Mouse (Mus musculus): ENCODE measurements around the gene AI467606. TPM values are rescaled to one million over a fixed set of nuclear protein-coding genes. Genes with fewer than 3 reads are reported as not detected.

The AI467606 gene
- polyA plus RNA-seq, 1 experiment from 2014 or later, result 4.4 TPM

- Histone ChIP-seq H3K27me3 (replicated peaks) (no peaks in the 10 kb centered on the region), H3K4me1 (replicated peaks) (no peaks in the 10 kb centered on the region), H3K4me3 (replicated peaks) (no peak overlapping the region), H3K9ac (no peak overlapping the region), H3K9me3 (no peaks in the 10 kb centered on the region), H3K27ac (no peak overlapping the region), H3K36me3 (no peaks in the 10 kb centered on the region), H3K4me2 (replicated peaks) (no peak overlapping the region)
- no peak for ATAC-seq
- WGBS, result 83% methylated on average over 22 of the region's 22 CpGs
Measured at GRCm38 (mm10) chr7:127136181-127137071, 45.3 kb downstream of the AI467606 start.

GRCm38 (mm10) chr7:127137262-127138017, 46.3 kb downstream of the AI467606 start, which contains the start of gene Spn:
TSS of gene Spn (minus strand) at chr7:127137823.
- Histone ChIP-seq H3K9me3 (no peaks in the 10 kb centered on the region), H3K4me1 (replicated peaks) (no peaks in the 10 kb centered on the region), H3K36me3 (no peaks in the 10 kb centered on the region), H3K27me3 (replicated peaks) (no peaks in the 10 kb centered on the region), H3K9ac (no peak within 1 kb of the TSS), H3K27ac (no peak within 1 kb of the TSS), H3K4me2 (replicated peaks) (no peak within 1 kb of the TSS), H3K4me3 (replicated peaks) (no peak within 1 kb of the TSS)
- no peak; the same call in 1 of the 2 replicates for ATAC-seq
- 69% methylated on average over 9 of the region's 9 CpGs for WGBS

DNA sequence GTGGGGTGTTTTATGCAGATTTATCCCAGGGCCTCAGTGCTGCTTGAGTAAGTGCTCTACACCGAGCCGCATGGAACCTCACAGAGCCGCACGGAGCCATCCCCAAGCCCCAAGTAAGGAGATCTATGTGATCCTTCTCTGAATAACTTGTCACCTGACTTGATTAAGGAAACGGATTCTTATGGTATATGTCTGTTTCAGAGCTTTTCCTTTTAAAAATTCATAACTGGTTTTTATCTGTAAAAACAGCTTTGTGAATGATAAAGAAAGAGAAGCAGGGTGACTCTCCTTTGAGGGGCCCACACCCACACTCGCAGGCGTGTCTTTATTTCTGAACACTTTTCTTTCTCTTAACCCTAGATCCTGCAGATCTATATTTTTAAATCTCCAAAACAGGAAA, 47.9 kb downstream of the AI467606 start:
- Histone ChIP-seq H3K27ac (no peak overlapping the region), H3K9ac (no peak overlapping the region), H3K4me1 (replicated peaks) (no peaks in the 10 kb centered on the region), H3K27me3 (replicated peaks) (no peaks in the 10 kb centered on the region), H3K4me3 (replicated peaks) (no peak overlapping the region), H3K36me3 (no peaks in the 10 kb centered on the region), H3K9me3 (no peaks in the 10 kb centered on the region), H3K4me2 (replicated peaks) (no peak overlapping the region)
- no peak for ATAC-seq
- WGBS, result 89% methylated on average over 7 of the region's 7 CpGs

DNA sequence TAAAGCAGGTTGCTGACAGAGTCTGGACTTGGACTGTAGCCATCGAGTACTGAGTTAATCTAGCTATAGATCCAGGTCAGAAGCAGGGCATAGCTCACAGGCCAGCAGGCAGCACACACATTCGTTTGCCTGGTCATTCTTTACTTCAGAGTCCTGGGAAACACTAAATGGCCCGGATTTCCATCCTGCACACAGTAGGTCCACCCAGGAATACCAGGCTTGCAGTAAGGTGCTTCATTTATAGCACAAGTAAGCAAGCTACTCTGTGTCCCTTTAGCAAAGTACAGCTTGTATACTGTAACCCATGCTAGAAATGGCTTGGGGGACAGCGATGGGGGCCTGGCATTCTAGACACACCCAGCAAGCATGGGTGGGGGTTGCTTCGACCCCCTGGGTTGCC, 48.4 kb downstream of the AI467606 start:
- Histone ChIP-seq H3K27ac (no peak overlapping the region), H3K4me3 (replicated peaks) (no peak overlapping the region), H3K36me3 (no peaks in the 10 kb centered on the region), H3K27me3 (replicated peaks) (no peaks in the 10 kb centered on the region), H3K9me3 (no peaks in the 10 kb centered on the region), H3K4me2 (replicated peaks) (no peak overlapping the region), H3K4me1 (replicated peaks) (no peaks in the 10 kb centered on the region), H3K9ac (no peak overlapping the region)
- no peak for ATAC-seq
- 60% methylated on average over 5 of the region's 5 CpGs for WGBS

GRCm38 (mm10) chr7:127140623-127141404, 49.7 kb downstream of the AI467606 start:
- no peaks in the 10 kb centered on the region for H3K9me3 ChIP-seq
- 60% methylated on average over 7 of the region's 7 CpGs for WGBS
- H3K4me3 ChIP-seq (replicated peaks), result no peak overlapping the region
- no peaks in the 10 kb centered on the region for H3K27me3 ChIP-seq (replicated peaks)
- no peak overlapping the region for H3K27ac ChIP-seq
- H3K9ac ChIP-seq, result no peak overlapping the region
- no peak for ATAC-seq
- H3K36me3 ChIP-seq, result no peaks in the 10 kb centered on the region
- no peaks in the 10 kb centered on the region for H3K4me1 ChIP-seq (replicated peaks)
- H3K4me2 ChIP-seq (replicated peaks), result no peak overlapping the region

DNA sequence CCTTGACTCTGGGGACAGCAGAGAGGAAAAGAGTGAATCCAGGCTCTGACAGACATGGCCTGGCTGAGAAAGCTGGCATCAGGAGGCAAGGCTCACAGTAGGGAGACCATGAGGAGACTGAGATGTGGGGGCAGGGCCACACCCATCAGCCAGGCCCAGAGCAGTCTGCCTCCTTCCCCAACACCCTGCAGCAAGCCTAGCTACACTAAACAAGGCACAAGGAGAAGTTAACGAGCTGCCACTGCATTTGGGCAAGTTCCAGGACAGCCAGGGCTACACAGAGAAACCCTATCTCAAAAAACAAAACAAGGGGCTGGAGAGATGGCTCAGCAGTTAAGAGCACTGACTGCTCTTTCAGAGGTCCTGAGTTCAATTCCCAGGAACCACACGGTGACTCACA, 51.1 kb downstream of the AI467606 start:
- WGBS, result 69% methylated on average over 2 of the region's 2 CpGs
- no peaks in the 10 kb centered on the region for H3K9me3 ChIP-seq
- no peak overlapping the region for H3K4me3 ChIP-seq (replicated peaks)
- no peaks in the 10 kb centered on the region for H3K4me1 ChIP-seq (replicated peaks)
- H3K4me2 ChIP-seq (replicated peaks), result no peak overlapping the region
- no peak overlapping the region for H3K9ac ChIP-seq
- H3K27me3 ChIP-seq (replicated peaks), result no peaks in the 10 kb centered on the region
- H3K36me3 ChIP-seq, result no peaks in the 10 kb centered on the region
- H3K27ac ChIP-seq, result no peak overlapping the region
- ATAC-seq, result no peak

DNA sequence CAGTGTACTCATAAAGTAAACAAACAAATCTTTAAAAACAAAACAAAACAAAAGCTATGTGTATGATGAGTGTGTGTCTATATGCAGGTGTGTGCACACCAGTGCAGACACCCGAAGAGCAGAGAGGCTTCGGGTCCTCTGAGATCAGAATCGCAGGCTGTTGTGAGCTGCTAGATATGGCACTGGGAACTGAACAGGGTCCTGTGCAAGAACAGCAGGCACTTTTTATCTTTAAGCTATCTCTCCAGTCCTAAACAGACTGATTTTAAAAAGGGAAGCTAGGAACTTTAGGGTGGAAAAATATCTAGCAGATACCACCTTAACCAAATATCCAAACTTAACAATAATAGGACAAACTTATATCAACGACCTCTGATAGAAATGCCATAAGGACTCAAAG, 51.5 kb downstream of the AI467606 start:
- Histone ChIP-seq H3K4me1 (replicated peaks) (no peaks in the 10 kb centered on the region), H3K9me3 (no peaks in the 10 kb centered on the region), H3K27me3 (replicated peaks) (no peaks in the 10 kb centered on the region), H3K27ac (no peak overlapping the region), H3K4me3 (replicated peaks) (no peak overlapping the region), H3K9ac (no peak overlapping the region), H3K36me3 (no peaks in the 10 kb centered on the region), H3K4me2 (replicated peaks) (no peak overlapping the region)
- ATAC-seq, result no peak
- 87% methylated on average over 4 of the region's 4 CpGs for WGBS

Other genes with a start within 250 kb of the AI467606 start
- 0.75 and 1.0 TPM in 2 replicates for gene Doc2a, start 243.9 kb upstream of the AI467606 start, polyA plus RNA-seq (2015; fragmentation: Nextera tagmentation; extraction: Ambion mirVana)
- gene Hirip3, start 229.4 kb upstream of the AI467606 start, polyA plus RNA-seq (2015; fragmentation: Nextera tagmentation; extraction: Ambion mirVana), result 23.2 and 25.1 TPM in 2 replicates
- 59.1 and 65.9 TPM in 2 replicates for gene Ino80e, start 229.0 kb upstream of the AI467606 start, polyA plus RNA-seq (2015; fragmentation: Nextera tagmentation; extraction: Ambion mirVana)
- 30.8 and 31.9 TPM in 2 replicates for gene Taok2, start 206.7 kb upstream of the AI467606 start, polyA plus RNA-seq (2015; fragmentation: Nextera tagmentation; extraction: Ambion mirVana)
- gene Tmem219, start 168.4 kb upstream of the AI467606 start, polyA plus RNA-seq (2015; fragmentation: Nextera tagmentation; extraction: Ambion mirVana), result 27.8 and 33.3 TPM in 2 replicates
- gene Kctd13, start 162.5 kb upstream of the AI467606 start, polyA plus RNA-seq (2015; fragmentation: Nextera tagmentation; extraction: Ambion mirVana), result 13.6 and 13.9 TPM in 2 replicates
- 0.32 and 0.46 TPM in 2 replicates for gene Asphd1, start 141.8 kb upstream of the AI467606 start, polyA plus RNA-seq (2015; fragmentation: Nextera tagmentation; extraction: Ambion mirVana)
- gene Sez6l2, start 140.8 kb upstream of the AI467606 start, polyA plus RNA-seq (2015; fragmentation: Nextera tagmentation; extraction: Ambion mirVana), result 2.4 and 2.9 TPM in 2 replicates
- gene Cdipt, start 115.4 kb upstream of the AI467606 start, polyA plus RNA-seq (2015; fragmentation: Nextera tagmentation; extraction: Ambion mirVana), result 123 and 136 TPM in 2 replicates
- gene Cdiptos, start 115.3 kb upstream of the AI467606 start, polyA plus RNA-seq (2015; fragmentation: Nextera tagmentation; extraction: Ambion mirVana), result 0.98 and 2.3 TPM in 2 replicates
- 58.3 and 59.2 TPM in 2 replicates for gene Mvp, start 76.7 kb upstream of the AI467606 start, polyA plus RNA-seq (2015; fragmentation: Nextera tagmentation; extraction: Ambion mirVana)
- gene Pagr1b, start 74.9 kb upstream of the AI467606 start, polyA plus RNA-seq (2015; fragmentation: Nextera tagmentation; extraction: Ambion mirVana), result 0.43 and 1.5 TPM in 2 replicates
- gene Pagr1a, start 74.0 kb upstream of the AI467606 start, polyA plus RNA-seq (2015; fragmentation: Nextera tagmentation; extraction: Ambion mirVana), result 48.4 and 52.6 TPM in 2 replicates
- gene Gm42742, start 70.3 kb upstream of the AI467606 start, polyA plus RNA-seq (2015; fragmentation: Nextera tagmentation; extraction: Ambion mirVana), result 41.5 and 51.1 TPM in 2 replicates
- 4.3 and 5.0 TPM in 2 replicates for gene Prrt2, start 70.1 kb upstream of the AI467606 start, polyA plus RNA-seq (2015; fragmentation: Nextera tagmentation; extraction: Ambion mirVana)
- gene Maz, start 64.3 kb upstream of the AI467606 start, polyA plus RNA-seq (2015; fragmentation: Nextera tagmentation; extraction: Ambion mirVana), result 66.6 and 68.8 TPM in 2 replicates
- gene Kif22, start 48.9 kb upstream of the AI467606 start, polyA plus RNA-seq (2015; fragmentation: Nextera tagmentation; extraction: Ambion mirVana), result 101 and 107 TPM in 2 replicates
- gene Zg16, start 4.0 kb upstream of the AI467606 start, polyA plus RNA-seq (2015; fragmentation: Nextera tagmentation; extraction: Ambion mirVana), result 7.6 and 28.5 TPM in 2 replicates
- 5.3 and 6.1 TPM in 2 replicates for gene Qprt, start 30.9 kb downstream of the AI467606 start, polyA plus RNA-seq (2015; fragmentation: Nextera tagmentation; extraction: Ambion mirVana)
- gene Spn, start 46.5 kb downstream of the AI467606 start, polyA plus RNA-seq (2015; fragmentation: Nextera tagmentation; extraction: Ambion mirVana), result 0.18 and 0.36 TPM in 2 replicates
- 43.4 and 46.7 TPM in 2 replicates for gene Cd2bp2, start 104.7 kb downstream of the AI467606 start, polyA plus RNA-seq (2015; fragmentation: Nextera tagmentation; extraction: Ambion mirVana)
- 23.2 and 23.6 TPM in 2 replicates for gene Tbc1d10b, start 117.1 kb downstream of the AI467606 start, polyA plus RNA-seq (2015; fragmentation: Nextera tagmentation; extraction: Ambion mirVana)
- 15.4 and 21.1 TPM in 2 replicates for gene Mylpf, start 117.5 kb downstream of the AI467606 start, polyA plus RNA-seq (2015; fragmentation: Nextera tagmentation; extraction: Ambion mirVana)
- gene Zfp553, start 141.7 kb downstream of the AI467606 start, polyA plus RNA-seq (2015; fragmentation: Nextera tagmentation; extraction: Ambion mirVana), result 24.7 and 27.5 TPM in 2 replicates
- gene Sept1, start 141.8 kb downstream of the AI467606 start, polyA plus RNA-seq (2015; fragmentation: Nextera tagmentation; extraction: Ambion mirVana), result 13.8 and 16.0 TPM in 2 replicates
- 41.0 and 44.5 TPM in 2 replicates for gene Zfp771, start 152.9 kb downstream of the AI467606 start, polyA plus RNA-seq (2015; fragmentation: Nextera tagmentation; extraction: Ambion mirVana)
- 216 and 219 TPM in 2 replicates for gene Dctpp1, start 169.3 kb downstream of the AI467606 start, polyA plus RNA-seq (2015; fragmentation: Nextera tagmentation; extraction: Ambion mirVana)
- gene Sephs2, start 182.7 kb downstream of the AI467606 start, polyA plus RNA-seq (2015; fragmentation: Nextera tagmentation; extraction: Ambion mirVana), result 205 and 233 TPM in 2 replicates
- gene Itgal, start 204.9 kb downstream of the AI467606 start, polyA plus RNA-seq (2015; fragmentation: Nextera tagmentation; extraction: Ambion mirVana), result 2.0 and 2.5 TPM in 2 replicates